Mouse (Mus musculus): ENCODE results near the gene Mslnl.

DNA sequence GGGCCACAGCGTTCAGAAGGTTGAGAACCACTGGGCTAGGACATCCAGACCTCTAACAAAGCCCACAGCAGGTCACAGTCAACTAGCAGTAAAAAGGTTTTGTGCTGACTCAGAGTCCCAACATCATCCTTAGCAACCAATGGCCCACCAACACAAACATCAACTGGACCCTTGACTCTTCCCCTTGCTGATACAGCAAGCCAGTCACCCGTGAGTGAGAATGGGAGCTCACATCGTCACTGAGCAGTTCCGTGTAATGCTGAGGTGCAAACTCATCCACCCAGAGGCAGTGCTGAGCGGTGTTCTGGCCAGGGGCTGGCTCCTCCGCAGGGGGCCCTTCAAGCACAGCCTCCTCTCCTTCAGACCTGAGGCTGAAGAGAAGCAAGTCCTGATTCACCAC is 10.6 kb upstream of the Mslnl start:
- TF ChIP-seq CTCF (IDR thresholded peaks at IDR 0.05; ENCODE audit: low read depth, low read length) (no peak), GATA1 (IDR thresholded peaks at IDR 0.05; ENCODE audit: borderline replicate concordance, low read length) (no peak), GATA2 (IDR thresholded peaks at IDR 0.05; ENCODE audit: borderline replicate concordance, low read depth, low read length) (no peak), TAL1 (conservative IDR thresholded peaks at IDR 0.05; ENCODE audit: low read depth, low read length) (no peak), POLR2AphosphoS5 (IDR thresholded peaks at IDR 0.05; ENCODE audit: insufficient replicate concordance, low read depth, low read length) (no peak)

Data from G1E (cell line).